Mouse (Mus musculus): ENCODE measurements at regions not wholly inside any gene's neighbourhood (a gene's known extent, or its start where the extent isn't known, plus 50 kb on each side); places are given as distances from the start of the nearest gene placed in this dataset.

DNA sequence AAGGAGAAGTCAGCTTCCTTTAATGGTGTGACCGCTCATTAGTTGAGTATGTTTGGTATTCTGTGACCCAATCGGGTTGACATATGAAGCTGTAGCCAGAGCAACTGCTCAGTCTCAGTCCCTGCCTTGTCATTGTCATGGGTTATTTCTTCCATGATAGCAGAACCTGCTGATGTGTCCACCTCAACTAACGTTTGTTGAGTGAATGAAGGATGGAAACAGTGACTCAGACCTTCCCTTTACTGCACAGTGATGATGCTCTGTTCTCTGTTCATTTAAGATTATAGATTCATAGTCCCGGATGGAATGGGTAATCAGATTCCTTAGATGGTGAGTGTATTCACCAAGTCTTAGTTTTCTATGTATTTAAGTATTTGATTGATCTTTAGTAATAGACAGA, 493.3 kb upstream of the Adamts16 start:
- DNase-seq = no peak

DNA sequence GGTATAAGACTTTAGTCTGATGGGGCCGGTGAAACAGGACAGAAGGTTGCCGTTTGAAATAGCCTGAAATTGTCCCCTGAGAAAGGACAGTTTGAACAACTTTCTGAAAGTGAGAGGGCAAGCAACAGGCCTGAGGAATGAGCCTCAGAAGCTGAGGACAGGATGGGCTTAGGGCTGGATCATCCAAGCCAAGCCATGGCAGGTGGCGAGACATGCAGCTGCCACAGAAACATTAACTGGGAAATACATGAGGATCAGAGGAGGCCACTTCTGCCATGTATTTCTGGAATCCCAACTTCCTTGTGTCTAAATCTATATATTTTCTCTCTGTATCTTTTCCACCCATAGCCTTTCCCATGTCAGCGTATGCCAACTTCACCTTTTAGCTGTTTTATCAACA, 491.5 kb upstream of the Adamts16 start:
- no peak for DNase-seq

DNA sequence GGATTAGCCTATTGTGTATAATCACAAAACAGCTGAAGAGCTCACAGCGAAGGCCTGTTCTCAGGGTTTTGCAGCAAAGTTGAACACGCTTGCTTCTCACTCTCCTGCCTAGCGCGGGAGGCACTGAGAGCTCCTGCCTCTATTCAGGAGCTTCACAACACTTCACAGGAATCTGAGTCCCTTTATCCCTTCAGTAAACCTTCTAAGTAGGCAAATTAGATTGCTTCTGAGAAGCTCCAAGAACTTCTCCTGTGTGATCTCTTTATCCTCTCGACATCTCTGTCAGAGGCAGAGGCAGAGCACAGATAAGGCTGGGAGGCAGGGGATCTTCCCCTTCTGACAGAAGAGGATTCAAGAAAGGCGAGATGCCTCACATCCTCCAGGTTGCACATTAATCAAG, 488.7 kb upstream of the Adamts16 start:
- DNase-seq = no peak

DNA sequence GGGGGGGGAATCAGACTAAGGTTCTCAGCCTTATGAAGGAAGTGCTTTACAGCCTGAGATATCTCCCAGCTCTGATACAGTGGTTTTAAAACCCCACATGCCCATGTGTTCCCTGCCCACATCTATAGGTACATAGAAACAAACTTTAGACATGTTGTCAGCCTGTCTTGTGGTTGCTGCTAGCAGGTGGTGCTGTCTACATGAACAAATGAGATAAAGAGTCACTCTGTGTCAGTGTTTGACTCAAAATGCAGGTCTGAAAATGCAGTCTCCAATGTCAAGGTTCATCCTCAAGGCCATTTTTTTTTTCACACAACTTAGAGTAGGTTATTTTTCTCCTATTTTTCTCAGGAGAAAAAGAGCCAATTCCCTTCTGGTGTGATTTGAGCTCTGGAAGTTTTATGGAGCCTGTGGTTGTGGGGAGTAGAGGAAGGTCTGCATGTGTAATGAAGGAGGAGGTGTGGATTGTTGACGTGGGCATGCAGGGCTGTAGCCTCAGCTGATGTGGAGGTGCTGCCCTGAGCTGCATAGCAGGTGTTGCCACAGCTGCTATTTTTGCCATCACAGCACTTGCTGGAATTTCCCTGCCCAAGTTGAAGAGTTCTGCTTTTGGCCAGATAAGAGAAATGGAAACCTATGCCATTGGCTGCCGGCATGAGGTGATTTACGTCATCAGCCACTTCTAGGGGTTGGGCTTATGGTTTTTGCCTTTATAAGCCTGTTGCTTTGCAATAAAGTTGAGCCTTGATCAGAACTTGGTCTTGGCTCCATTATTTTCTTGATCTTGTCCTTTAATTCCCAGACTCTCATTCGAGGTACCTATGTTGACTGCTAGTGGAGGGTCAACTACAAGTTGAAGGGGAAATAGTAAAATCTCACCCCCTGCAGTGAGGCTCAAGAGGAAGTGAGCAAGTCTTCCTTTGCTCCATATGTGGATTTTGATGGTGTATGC, 486.5 kb upstream of the Adamts16 start:
- DNase-seq = no peak

DNA sequence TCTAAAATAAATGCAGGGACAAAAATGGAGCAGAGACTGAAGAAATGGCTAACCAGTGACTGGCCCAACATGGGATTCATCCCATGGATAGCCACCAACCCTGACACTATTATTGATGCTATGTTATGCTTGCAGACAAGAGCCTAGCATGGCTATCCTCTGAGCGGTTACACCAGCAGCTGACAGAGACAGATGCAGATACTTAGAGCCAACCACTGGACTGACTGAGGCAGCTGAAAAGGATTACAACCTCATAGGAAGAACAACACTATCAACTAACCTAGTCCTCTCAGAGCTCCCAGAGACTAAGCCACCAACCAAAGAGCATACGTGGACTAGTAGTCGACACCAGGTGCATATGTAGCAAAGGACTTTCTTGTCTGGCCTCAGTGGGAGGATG, 478.9 kb upstream of the Adamts16 start:
- DNase-seq = no peak

DNA sequence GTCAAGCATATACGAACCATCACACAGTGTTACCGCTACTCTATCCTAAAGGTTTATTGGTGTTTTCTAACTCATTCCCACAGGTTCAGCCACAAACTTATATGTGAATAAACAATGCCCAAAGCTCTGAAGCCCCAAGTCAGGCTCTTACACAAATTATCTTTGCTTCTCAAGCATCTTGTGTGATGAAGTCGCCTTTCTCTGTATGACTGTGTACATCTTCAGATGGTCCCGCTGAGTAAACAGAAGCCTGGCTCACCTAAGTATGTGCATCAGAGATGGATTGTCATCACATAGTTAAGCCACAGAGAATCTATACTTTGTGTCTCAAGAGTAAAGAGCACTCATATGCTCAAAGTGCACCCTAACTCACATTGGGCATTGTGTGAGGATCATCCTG, 462.3 kb upstream of the Adamts16 start:
- no peak for DNase-seq

DNA sequence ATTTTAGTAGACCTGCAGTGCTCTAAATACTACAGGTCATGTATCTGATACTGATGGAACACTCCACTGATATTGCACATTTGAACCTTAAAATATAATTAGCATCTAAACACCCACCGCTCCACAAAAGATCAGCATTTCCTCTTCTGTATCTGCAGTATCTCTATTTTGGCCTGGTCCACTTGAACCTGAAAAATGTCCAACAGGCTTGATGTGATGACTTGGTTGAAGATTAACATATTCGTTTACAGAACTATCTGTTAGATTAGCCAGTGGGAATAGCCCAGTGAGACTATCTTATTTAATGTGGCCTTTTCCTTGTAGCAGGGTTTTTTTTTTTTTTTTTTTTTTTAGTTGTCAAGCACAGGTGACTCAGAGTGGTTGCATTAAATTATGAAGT, 434.4 kb upstream of the Adamts16 start:
- DNase-seq = no peak

DNA sequence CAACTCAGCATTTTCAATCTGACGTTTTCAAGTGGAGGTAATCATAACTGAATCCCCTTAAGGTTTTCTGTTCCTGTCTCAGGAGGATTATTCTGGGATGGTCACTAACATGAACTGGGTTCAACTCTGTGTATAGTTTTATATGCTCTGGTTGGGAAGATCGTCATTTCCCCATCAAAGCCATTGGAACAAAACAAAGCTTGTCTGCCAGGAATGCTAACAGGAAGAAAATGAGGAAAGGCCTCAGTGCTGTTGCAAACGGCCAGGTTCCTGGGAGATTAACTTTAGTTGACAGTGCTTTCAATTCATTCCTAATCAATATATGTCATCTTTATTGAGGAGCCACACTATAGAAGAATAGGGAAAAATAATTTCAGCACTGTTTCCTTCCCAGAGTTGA, 432.5 kb upstream of the Adamts16 start:
- DNase-seq = no peak

DNA sequence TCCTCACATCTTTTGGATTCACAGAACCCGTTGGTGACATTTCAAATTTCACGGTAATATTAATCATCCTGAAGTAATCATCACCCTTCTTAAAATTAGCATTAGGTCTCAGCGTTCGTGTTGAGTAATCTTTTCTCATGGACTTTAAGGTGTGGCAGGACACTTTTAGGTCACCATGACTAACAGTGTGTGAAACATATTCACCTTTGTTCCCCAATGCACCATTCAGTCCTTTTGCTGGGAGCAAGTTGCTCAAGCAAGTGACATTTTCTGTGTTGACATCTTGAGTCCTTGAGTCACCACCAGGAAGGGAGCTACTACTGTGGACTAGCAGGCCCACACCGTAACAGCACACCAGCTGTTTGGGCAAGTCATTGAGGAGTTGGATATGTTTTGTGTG, 431.9 kb upstream of the Adamts16 start:
- no peak for DNase-seq

DNA sequence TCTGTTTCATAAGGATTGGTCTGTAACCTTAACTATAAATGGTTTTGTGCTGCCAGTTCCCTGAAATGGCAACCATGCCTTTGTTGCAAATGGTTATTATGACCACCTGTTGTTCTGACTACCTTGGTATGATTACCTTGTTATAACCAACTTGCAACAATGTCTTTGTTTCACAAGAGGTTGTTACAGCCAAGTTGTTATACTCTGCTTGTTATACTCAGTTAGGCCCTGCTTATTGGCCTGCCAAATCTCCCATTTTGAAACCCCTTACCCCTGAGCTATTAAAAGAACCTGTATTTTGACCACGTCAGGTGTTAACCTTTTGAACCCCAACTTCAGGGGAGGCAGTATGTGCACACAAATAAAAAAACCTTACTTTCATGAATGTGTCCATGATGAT, 431.5 kb upstream of the Adamts16 start:
- no peak for DNase-seq

DNA sequence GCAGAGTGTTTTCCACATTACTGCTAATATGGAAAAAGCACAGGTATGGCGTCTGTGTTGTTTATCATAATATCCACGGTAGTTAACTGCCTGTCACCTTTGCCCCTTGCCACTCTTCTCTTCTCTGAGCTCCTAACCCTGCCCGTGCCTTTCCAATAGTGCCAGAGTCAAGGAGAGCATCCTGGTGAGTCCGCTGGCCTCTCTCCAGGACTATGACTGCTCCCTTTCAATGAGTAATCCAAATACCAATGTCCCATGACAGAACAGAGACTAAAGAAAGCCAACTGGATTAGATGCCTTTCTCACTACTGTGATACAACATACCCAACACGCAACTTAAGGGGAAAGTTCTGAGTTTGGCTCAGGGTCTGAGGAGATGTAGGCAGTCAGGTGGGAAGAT, 430.8 kb upstream of the Adamts16 start:
- DNase-seq = no peak

DNA sequence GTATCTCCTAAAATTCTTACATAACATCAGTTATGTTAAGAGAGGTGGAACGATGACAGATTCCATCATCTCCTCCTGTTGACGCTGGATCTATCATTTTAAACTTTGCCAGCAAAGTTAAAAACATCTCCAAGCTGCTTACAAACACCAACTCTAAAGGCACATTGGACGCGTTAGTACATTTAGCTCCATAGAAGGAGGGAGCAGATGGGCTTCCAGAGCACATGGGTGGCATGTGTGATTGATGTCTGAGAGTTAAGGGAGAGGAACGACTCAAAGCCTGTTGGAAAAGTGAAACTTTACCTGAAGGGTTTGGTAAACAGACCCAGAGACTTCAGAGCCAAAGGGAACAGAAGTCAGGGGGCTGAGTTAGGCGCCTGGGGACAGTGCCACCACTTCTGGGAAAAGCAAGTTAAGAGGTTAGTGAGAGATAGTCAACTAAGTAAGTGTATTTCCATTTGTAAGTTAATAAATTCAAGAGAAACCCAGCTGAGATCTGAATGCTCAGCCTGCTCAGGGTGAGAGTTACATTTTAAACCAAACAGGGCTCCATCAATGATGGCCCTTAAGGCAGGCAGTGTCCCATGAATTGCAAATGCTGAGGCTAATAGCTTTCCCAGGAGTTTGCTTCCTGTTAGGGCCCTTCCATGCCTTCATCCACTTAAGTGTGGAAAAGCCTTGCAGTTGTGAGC, 430.3 kb upstream of the Adamts16 start:
- DNase-seq = no peak

DNA sequence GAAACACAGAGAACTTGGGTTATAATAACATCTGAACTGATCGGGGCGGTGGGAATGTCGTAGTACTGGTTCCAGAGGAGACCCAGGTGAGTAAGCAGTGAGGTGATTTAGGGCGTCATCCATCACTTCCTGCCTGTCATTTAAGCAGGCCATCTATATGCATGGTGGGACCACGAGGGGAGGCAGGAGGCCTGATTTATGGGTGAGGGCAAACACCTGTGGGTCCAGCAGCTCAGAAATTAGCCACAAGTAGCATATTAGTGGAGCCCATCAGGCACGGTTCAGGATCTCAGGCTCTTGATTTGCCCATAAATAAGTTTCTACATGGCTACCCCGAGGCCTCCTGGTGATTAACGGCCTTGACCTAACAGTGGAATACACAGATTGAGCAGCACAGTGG, 428.8 kb upstream of the Adamts16 start:
- DNase-seq = no peak

DNA sequence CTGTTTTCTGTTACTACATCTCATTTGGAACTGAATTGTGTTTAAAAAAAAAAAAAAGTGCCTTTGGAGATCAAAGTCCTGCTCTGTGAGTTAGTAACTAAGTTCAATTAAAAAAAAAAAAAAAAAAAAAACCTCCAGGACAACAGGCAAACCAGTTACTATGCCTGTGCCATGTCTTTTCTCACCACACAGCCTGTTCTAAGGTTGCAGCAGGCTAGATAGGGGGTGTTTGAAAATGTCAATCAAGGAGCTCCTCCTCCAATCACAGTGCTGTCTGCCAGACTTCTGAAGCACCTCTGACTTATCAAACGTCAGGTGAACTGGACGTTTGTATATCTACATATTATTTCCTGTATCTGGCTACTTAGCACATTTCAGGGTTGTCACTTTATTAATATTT, 427.9 kb upstream of the Adamts16 start:
- no peak for DNase-seq

DNA sequence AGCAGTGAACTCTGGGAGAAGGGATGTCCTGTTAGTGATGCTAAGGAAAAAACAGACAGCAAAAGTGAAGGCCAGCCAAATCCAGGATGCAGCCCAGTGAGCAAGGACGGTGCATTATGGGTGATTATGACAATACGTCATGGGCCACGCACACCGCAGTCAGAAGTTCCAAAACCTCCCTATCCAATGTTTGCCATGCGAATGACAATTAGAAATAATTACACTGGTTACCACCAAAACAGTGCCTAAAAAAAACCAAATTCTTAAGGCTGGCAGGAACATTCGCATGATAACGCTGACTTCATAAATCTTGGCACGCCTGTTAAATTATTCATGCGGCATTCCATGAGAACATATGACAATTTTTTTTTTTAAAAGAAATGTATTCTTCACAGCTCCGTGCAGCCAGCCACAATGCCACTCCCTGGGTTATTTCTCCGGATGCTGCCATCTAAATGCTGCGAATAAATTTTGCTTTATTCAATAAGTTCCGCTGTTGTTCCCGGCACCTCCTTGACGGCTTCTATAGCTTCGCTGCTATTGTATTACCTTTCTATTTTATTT, 421.8 kb upstream of the Adamts16 start:
- DNase-seq = no peak

DNA sequence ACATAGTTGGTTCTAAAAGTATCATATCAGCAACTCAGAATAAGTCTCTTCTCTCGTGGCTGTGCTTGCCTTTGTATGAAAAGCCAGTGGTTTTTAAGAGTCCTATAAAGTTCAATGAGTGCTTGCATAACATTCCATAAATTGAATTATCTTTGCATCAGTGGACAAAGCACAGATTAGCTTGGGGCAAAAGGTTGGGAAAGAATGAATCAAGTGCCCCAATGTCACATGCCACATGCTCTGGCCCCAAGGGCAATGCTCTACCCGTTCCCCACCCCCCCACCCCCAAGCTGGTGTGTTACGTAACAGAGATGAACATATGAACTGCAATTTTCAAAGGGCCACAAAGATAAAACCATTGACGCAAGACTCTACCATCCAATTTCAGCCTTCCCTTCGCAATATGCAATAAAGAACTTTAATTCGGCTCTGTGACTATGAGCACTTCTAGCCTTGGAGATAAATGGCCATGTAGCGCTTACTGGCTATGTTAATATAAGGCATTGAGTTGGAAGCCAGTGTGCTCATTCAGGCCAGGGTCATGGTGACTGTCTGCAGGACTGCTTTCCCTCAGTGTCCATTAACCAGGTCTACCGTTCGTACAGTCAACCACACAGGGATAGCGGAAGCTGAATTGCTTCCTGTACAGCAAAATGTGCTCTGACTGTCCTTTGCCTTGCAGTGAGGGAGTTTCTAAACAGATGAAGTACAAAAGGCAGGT, 421.1 kb upstream of the Adamts16 start:
- no peak for DNase-seq

DNA sequence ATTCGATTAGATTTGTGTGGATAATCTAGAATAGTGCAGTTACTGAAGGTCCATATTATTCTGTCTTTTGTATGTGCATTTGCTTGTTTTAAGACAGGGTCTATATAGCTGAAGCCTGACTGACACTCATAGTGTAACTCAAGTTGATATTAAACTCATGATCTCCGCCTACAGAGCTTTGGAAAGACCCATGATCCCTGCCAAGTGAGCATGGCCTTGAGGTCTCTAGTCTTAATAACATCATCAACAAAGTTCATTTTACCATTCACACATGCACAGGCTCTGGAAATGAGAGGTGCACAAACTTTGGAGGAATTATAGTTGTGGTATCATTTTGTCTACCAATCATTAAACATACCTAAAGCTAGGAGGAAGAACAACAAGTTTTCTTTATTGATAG, 412.4 kb upstream of the Adamts16 start:
- no peak for DNase-seq

DNA sequence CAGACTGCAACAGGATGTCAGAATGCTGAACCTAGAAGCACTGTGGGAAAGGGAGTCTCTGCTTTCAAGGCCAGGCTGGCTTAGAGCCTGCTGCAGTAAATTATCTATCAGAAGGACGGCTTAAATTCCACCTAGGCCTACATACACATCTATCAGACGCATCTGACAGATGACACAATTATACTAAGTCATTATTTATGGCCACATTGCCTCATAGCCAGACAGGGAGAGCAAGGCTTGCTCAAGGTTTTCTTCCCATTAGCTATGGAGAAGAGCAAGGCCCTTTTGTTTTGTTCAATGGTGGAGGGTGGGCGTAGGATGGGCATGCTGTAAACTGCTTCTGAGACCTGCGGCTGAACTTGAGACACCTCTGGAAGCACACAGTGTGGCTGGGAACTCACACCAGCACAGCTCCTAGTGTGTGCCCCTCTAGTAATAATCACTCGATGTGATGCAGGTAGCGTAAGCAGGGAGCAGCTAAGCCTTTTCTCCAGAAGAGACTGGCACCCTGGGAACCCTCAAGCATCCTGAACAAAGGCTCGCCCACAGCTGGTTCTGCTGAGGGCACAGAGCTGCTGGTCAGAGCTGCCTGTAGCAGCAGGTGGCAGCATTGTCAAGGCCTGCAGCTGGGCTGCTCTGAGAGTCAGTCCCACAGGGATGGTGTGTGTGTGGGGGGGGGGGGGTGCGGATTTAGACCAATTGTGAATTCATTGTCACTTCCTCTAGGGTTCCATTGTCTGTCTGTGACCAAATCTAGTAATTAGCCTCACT, 406.8 kb upstream of the Adamts16 start:
- peak in 1 of 2 experiments; percentile 12 for DNase-seq

DNA sequence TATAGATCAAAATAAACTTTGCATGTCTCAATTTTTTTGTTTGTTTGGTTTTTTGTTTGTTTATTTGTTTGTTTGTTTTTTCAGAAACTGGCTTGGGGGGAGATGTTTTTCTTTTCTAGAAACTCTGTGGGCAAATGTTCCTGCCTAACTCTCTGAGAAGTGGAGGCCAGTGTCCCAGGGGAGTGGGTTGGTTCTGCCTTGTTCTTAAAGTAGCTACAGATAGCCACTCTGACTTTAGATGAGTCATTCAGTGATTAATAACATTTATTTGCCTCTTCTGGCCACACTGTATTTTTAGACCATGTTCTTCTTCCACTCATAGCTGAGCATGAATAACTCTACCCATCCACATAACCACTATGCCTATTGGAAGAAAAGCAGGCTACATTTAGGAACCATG, 405.6 kb upstream of the Adamts16 start:
- no peak for DNase-seq

DNA sequence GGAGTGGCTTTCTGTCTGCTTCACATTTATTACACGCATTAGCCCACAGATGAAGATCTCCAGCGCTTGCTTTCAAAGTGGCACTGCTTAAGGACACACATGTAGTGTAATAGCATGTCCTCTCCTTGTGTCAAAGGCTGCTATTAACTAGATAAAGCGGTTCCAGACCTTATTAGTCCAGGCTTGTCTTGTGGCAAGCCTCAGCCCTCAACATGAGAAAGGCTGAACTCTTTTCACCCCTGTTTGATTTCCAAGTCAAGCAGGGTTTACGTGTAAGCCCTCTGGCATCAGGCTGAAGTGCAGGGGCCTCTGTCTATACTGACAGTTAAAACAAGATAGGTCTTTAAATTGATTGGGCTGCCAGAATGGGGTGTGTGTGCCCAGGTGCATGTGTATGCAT, 403.7 kb upstream of the Adamts16 start:
- DNase-seq = no peak

DNA sequence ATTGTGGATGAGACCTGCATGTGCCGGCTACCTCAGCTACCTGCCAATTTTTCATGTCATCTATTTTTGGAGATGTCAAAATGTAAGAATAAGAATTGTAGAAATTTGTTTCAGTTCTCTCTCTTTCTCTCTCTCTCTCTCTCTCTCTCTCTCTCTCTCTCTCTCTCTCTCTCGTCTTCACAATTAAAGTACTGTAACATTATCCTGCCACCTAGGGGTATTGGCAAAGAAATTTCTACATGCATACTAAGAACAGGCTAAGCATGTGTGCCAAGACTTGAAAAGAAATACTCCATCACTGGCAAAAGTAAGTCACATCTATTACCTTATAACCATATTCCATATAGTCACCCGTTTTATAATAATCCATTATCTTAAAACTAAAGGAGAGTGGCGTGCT, 398.2 kb upstream of the Adamts16 start:
- no peak for DNase-seq

DNA sequence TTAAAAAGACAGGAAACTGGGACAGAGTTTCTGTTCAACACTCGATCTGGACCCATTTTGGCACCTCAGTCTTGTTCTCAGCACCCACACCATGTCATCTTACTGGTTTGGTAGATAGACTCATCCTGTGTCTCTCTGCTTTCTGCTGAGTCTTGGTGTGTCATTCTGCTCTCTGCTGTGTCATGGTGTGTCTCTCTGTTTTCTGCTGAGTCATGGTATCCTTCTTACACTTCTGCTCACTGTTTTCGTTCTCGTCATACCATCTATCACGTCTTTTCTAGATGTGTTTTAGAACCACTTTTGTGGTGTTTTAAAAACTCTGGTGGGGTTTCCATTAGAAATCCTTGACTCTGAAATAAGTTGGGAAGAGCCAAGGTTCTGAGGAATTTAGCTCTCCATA, 393.7 kb upstream of the Adamts16 start:
- no peak for DNase-seq

DNA sequence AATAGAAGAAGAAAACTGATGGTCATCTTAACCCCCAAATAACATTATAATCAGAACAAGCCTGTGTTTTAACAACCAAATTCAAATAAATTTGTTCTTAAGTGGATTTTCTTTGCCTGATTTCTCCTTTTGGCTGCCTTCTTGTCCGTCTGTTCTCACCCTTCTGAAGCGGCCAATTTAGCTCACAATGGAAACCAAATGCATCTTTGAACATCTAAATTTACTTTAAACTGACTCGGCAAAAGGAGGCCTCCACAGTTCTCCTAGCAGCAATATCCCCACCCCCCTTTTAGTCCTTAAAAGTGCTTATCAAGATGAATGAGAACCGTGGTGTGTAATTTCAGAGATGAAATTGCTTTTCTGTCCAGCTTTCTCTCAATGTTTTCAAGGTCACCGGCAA, 389.6 kb upstream of the Adamts16 start:
- DNase-seq = no peak
